Mouse (Mus musculus) urinary bladder, postnatal 10 days (tissue): ENCODE results near the gene Obp2b.

ENCODE experiments used
- DNase-seq: peaks from one replicate; pipeline ENCODE4 v3.0.0; 2022; ENCODE audit warnings: low spot score

Gene Obp2b

GRCm38 (mm10) chr2:25779076-25779475 is 42.3 kb downstream of the Obp2b start:
- no peak for DNase-seq

- DNase-seq, result no peak
These were observed 44.1 kb downstream of the Obp2b start for GRCm38 (mm10) chr2:25780921-25781320.

- no peak for DNase-seq
These were observed 45.1 kb downstream of the Obp2b start, which contains the start of gene Gm13539 for GRCm38 (mm10) chr2:25781957-25782356. Gene Gm13539 (plus strand): TSS chr2:25782257.

- DNase-seq, result no peak
These were observed 48.9 kb downstream of the Obp2b start for GRCm38 (mm10) chr2:25785573-25786322.

- DNase-seq, result no peak
These were observed 52.3 kb downstream of the Obp2b start for GRCm38 (mm10) chr2:25789092-25789491.
